Mouse (Mus musculus): ENCODE data around the gene Pde9a.
A peak's percentile ranks its signal among the peaks of the same experiment; 100 is the strongest.

Gene Pde9a

GRCm38 (mm10) chr17:31393811-31394210, 7.8 kb downstream of the Pde9a start:
- Histone ChIP-seq H3K27me3 (ENCODE audit: insufficient read depth, low read length) (peaks cover 1% of the 10 kb centered on the region), H3K4me3 (replicated peaks; ENCODE audit: low read length) (no peak overlapping the region), H3K4me1 (replicated peaks; ENCODE audit: low read depth, low read length) (0 out of 2 replicates have a peak, but pooled peaks cover 3% of the 10 kb centered on the region), H3K36me3 (ENCODE audit: insufficient read depth, low read length) (no peaks in the 10 kb centered on the region; the same call in 1 of the 2 replicates), H3K9me3 (ENCODE audit: low read length) (no peaks in the 10 kb centered on the region)
- TF ChIP-seq NANOG (IDR thresholded peaks at IDR 0.05; ENCODE audit: borderline replicate concordance, low read length) (no peak), CTCF (conservative IDR thresholded peaks at IDR 0.05; ENCODE audit: low read length) (no peak), POU5F1 (IDR thresholded peaks at IDR 0.05; ENCODE audit: borderline replicate concordance, low read length) (no peak)

- H3K9me3 ChIP-seq (ENCODE audit: low read length) = no peaks in the 10 kb centered on the region
- no peak overlapping the region for H3K4me3 ChIP-seq (replicated peaks; ENCODE audit: low read length)
- TF ChIP-seq NANOG (IDR thresholded peaks at IDR 0.05; ENCODE audit: borderline replicate concordance, low read length) (no peak), POU5F1 (IDR thresholded peaks at IDR 0.05; ENCODE audit: borderline replicate concordance, low read length) (no peak), CTCF (conservative IDR thresholded peaks at IDR 0.05; ENCODE audit: low read length) (no peak)
- H3K4me1 ChIP-seq (replicated peaks; ENCODE audit: low read depth, low read length) = peaks cover 5% of the 10 kb centered on the region; the same call in 1 of the 2 replicates
- H3K36me3 ChIP-seq (ENCODE audit: insufficient read depth, low read length) = no peaks in the 10 kb centered on the region
- no peaks in the 10 kb centered on the region for H3K27me3 ChIP-seq (ENCODE audit: insufficient read depth, low read length)
These were observed 14.3 kb downstream of the Pde9a start for GRCm38 (mm10) chr17:31400294-31400693.

DNA sequence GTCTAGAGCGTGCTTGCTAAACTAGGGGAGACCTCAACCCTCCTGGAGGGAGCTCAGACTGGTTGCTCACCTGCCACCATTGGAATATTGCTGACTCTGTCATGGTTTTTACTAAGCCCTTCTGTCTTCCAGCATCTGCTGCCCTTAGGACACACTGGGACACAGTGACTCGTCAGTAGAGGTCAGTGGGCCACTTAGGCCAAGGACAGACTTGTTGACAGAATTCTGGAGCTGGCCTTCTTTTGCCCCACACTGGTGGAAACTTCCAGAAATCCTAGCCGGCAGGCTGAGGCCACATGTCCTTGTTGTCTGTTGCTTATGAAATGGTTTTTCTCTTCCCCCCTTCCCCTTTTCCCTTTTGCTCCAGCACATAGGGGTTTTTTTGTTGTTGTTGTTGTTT, 15.2 kb downstream of the Pde9a start:
- TF ChIP-seq POU5F1 (IDR thresholded peaks at IDR 0.05; ENCODE audit: borderline replicate concordance, low read length) (no peak), CTCF (conservative IDR thresholded peaks at IDR 0.05; ENCODE audit: low read length) (no peak), NANOG (IDR thresholded peaks at IDR 0.05; ENCODE audit: borderline replicate concordance, low read length) (no peak)
- Histone ChIP-seq H3K9me3 (ENCODE audit: low read length) (no peaks in the 10 kb centered on the region), H3K4me1 (replicated peaks; ENCODE audit: low read depth, low read length) (peaks cover 5% of the 10 kb centered on the region; the same call in 1 of the 2 replicates), H3K36me3 (ENCODE audit: insufficient read depth, low read length) (no peaks in the 10 kb centered on the region), H3K4me3 (replicated peaks; ENCODE audit: low read length) (no peak overlapping the region), H3K27me3 (ENCODE audit: insufficient read depth, low read length) (no peaks in the 10 kb centered on the region)

- no peak for TF ChIP-seq CTCF (conservative IDR thresholded peaks at IDR 0.05; ENCODE audit: low read length)
- TF ChIP-seq POU5F1 (IDR thresholded peaks at IDR 0.05; ENCODE audit: borderline replicate concordance, low read length) = no peak
- TF ChIP-seq NANOG (IDR thresholded peaks at IDR 0.05; ENCODE audit: borderline replicate concordance, low read length) = no peak
- H3K4me3 ChIP-seq (replicated peaks; ENCODE audit: low read length) = no peak overlapping the region
- H3K4me1 ChIP-seq (replicated peaks; ENCODE audit: low read depth, low read length) = peaks cover 8% of the 10 kb centered on the region; the same call in 1 of the 2 replicates
- peaks cover 1% of the 10 kb centered on the region; the same call in 1 of the 2 replicates for H3K9me3 ChIP-seq (ENCODE audit: low read length)
- no peaks in the 10 kb centered on the region for H3K27me3 ChIP-seq (ENCODE audit: insufficient read depth, low read length)
- H3K36me3 ChIP-seq (ENCODE audit: insufficient read depth, low read length) = no peaks in the 10 kb centered on the region
These were observed 16.7 kb downstream of the Pde9a start for GRCm38 (mm10) chr17:31402713-31403112.

DNA sequence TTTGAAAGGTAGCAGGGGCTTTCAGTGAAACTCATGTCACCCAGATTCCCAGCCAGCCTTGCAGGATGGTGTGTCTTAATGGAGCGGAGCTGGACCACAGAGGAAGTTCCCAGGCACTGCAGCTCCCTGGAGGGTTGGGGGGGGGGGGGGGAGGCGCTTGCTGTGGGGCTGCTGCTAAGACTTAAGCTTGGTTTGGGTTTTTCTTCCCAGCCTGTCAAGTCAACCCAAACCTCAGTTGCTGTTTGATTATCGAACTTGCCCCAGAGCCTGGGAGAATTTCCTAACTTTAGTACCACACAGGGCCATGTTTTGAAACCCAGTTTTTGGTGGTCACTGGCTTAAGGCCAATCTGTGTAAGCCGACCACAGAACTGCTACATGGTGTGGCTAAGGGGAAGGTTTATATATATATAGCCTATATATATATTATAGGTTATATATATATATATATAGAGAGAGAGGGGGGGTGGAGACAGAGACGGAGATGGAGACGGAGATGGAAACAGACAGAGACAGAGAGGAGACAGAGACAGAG, 19.8 kb downstream of the Pde9a start:
- Histone ChIP-seq H3K4me1 (replicated peaks; ENCODE audit: low read depth, low read length) (peaks cover 30% of the 10 kb centered on the region), H3K4me3 (replicated peaks; ENCODE audit: low read length) (no peak overlapping the region), H3K27me3 (ENCODE audit: insufficient read depth, low read length) (no peaks in the 10 kb centered on the region), H3K9me3 (ENCODE audit: low read length) (peaks cover 5% of the 10 kb centered on the region; the same call in 1 of the 2 replicates), H3K36me3 (ENCODE audit: insufficient read depth, low read length) (no peaks in the 10 kb centered on the region)
- TF ChIP-seq POU5F1 (IDR thresholded peaks at IDR 0.05; ENCODE audit: borderline replicate concordance, low read length) (no peak), NANOG (IDR thresholded peaks at IDR 0.05; ENCODE audit: borderline replicate concordance, low read length) (no peak), CTCF (conservative IDR thresholded peaks at IDR 0.05; ENCODE audit: low read length) (no peak)

DNA sequence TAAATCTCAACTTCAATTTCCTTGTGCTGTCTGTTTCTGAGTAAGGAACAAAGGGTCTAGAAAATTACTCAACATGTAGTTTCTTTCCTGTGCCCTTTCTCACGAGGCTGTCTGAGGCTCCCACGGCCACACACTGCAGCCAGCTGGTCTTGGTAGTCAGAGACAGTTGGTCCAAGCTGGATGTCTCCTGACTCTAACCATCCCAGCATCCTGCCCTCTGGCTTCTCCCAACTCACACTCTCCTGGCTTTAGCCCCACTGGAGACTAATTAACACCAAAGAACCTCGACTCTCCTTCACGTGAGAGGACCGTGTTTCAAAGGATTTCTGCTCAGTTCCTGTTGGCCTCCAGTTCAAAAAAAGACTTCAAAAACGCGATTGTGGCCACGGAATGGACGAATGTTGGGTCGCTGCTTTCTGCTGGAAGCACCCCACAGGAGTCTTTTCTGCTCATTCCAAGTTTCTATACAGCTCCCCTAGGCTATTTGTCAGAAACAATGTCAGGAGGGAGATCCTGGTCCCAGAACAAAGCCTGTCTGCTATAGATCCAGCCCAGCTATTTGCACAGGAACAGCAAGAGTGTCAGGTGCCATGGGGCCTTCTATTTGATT, 23.8 kb downstream of the Pde9a start:
- Histone ChIP-seq H3K4me3 (replicated peaks; ENCODE audit: low read length) (0 out of 2 replicates have a peak overlapping the region, but pooled peaks have one; percentile 10), H3K36me3 (ENCODE audit: insufficient read depth, low read length) (no peaks in the 10 kb centered on the region), H3K27me3 (ENCODE audit: insufficient read depth, low read length) (no peaks in the 10 kb centered on the region), H3K9me3 (ENCODE audit: low read length) (peaks cover 5% of the 10 kb centered on the region; the same call in 1 of the 2 replicates), H3K4me1 (replicated peaks; ENCODE audit: low read depth, low read length) (peaks cover 43% of the 10 kb centered on the region)
- TF ChIP-seq CTCF (conservative IDR thresholded peaks at IDR 0.05; ENCODE audit: low read length) (no peak), POU5F1 (IDR thresholded peaks at IDR 0.05; ENCODE audit: borderline replicate concordance, low read length) (no peak), NANOG (IDR thresholded peaks at IDR 0.05; ENCODE audit: borderline replicate concordance, low read length) (no peak)

GRCm38 (mm10) chr17:31415258-31415657, 29.2 kb downstream of the Pde9a start:
- Histone ChIP-seq H3K4me1 (replicated peaks; ENCODE audit: low read depth, low read length) (peaks cover 49% of the 10 kb centered on the region), H3K4me3 (replicated peaks; ENCODE audit: low read length) (no peak overlapping the region), H3K27me3 (ENCODE audit: insufficient read depth, low read length) (no peaks in the 10 kb centered on the region), H3K9me3 (ENCODE audit: low read length) (no peaks in the 10 kb centered on the region), H3K36me3 (ENCODE audit: insufficient read depth, low read length) (no peaks in the 10 kb centered on the region; the same call in none of the 2 replicates)
- no peak for TF ChIP-seq POU5F1 (IDR thresholded peaks at IDR 0.05; ENCODE audit: borderline replicate concordance, low read length)
- no peak for TF ChIP-seq CTCF (conservative IDR thresholded peaks at IDR 0.05; ENCODE audit: low read length)
- no peak for TF ChIP-seq NANOG (IDR thresholded peaks at IDR 0.05; ENCODE audit: borderline replicate concordance, low read length)

GRCm38 (mm10) chr17:31418804-31419597, 33.0 kb downstream of the Pde9a start:
- TF ChIP-seq NANOG (IDR thresholded peaks at IDR 0.05; ENCODE audit: borderline replicate concordance, low read length) (no peak), CTCF (conservative IDR thresholded peaks at IDR 0.05; ENCODE audit: low read length) (no peak), POU5F1 (IDR thresholded peaks at IDR 0.05; ENCODE audit: borderline replicate concordance, low read length) (no peak)

More at GRCm38 (mm10) chr17:31418804-31419597, 33.0 kb downstream of the Pde9a start:
- Histone ChIP-seq H3K4me3 (replicated peaks; ENCODE audit: low read length) (no peak overlapping the region), H3K4me1 (replicated peaks; ENCODE audit: low read depth, low read length) (peaks cover 65% of the 10 kb centered on the region), H3K27me3 (ENCODE audit: insufficient read depth, low read length) (no peaks in the 10 kb centered on the region), H3K36me3 (ENCODE audit: insufficient read depth, low read length) (no peaks in the 10 kb centered on the region; the same call in none of the 2 replicates), H3K9me3 (ENCODE audit: low read length) (no peaks in the 10 kb centered on the region)

All from E14TG2a.4 (cell line).